Mouse (Mus musculus): Measurements from ENCODE around the gene Tspan5.

Gene Tspan5

DNA sequence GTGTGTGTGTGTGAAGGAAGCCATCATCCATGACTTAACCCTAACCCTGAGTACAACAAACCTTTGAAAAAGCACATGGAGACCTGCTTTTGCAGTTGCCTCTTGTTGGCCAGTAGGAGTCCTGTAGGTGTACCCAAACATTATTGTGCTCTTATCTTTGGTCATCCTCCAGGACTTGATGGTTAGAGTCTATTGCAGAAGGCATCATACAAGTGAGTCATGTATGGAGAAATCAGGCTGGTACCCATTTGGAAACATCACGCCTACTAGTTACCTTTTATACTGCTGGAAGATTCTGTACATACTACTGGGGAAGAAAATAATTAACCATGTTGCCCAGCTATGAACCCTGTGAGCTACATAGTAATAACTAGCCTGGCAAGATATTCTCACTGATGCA is 103.8 kb downstream of the Tspan5 start:
- DNase-seq (ENCODE audit: low spot score in 2 of 2): no peak

GRCm38 (mm10) chr3:138847809-138848208 is 105.8 kb downstream of the Tspan5 start:
- DNase-seq (ENCODE audit: low spot score in 2 of 2): no peak

- no peak for DNase-seq (ENCODE audit: low spot score in 2 of 2)
Measured at GRCm38 (mm10) chr3:138849755-138850301, 107.8 kb downstream of the Tspan5 start.

GRCm38 (mm10) chr3:138851876-138852275 is 109.9 kb downstream of the Tspan5 start:
- DNase-seq (ENCODE audit: low spot score in 2 of 2): no peak

DNA sequence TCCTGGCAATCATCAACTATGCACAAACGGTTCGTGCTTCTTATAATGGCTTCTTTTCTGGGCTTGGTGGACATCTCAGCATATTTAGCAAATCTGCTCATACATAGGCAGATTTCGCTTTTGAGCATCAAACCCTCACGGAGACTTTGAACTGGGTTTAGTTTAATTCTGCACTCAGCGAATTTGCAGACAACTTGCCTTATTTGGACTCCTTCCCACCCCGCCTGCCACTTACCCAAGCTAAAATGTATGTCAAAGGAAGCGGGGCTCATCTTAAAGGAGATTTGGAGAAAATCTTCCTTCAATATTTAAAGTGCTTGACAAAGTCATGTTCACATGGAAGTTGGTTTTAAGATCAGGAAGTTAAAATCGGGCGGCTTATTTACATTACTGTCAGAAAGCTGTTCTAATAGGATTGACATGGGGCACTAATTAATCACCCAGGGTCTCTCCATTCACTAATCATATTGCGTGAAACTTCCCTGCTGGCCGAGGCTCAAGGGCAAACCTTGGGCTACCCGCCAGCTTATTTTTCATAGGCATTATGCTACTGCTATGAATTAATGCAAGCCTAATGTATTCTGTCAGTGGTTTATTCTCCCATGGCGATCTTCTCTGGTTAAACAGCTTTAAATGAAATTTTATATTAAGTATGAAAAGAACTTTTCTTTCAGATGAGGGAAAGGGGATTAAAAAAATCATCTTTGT is 111.1 kb downstream of the Tspan5 start:
- DNase-seq (ENCODE audit: low spot score in 2 of 2): no peak

GRCm38 (mm10) chr3:138853996-138854836 is 112.2 kb downstream of the Tspan5 start:
- DNase-seq (ENCODE audit: low spot score in 2 of 2): no peak

GRCm38 (mm10) chr3:138855387-138855786 is 113.4 kb downstream of the Tspan5 start:
- no peak for DNase-seq (ENCODE audit: low spot score in 2 of 2)

- no peak for DNase-seq (ENCODE audit: low spot score in 2 of 2)
Measured at GRCm38 (mm10) chr3:138856946-138857345, 115.0 kb downstream of the Tspan5 start.

DNA sequence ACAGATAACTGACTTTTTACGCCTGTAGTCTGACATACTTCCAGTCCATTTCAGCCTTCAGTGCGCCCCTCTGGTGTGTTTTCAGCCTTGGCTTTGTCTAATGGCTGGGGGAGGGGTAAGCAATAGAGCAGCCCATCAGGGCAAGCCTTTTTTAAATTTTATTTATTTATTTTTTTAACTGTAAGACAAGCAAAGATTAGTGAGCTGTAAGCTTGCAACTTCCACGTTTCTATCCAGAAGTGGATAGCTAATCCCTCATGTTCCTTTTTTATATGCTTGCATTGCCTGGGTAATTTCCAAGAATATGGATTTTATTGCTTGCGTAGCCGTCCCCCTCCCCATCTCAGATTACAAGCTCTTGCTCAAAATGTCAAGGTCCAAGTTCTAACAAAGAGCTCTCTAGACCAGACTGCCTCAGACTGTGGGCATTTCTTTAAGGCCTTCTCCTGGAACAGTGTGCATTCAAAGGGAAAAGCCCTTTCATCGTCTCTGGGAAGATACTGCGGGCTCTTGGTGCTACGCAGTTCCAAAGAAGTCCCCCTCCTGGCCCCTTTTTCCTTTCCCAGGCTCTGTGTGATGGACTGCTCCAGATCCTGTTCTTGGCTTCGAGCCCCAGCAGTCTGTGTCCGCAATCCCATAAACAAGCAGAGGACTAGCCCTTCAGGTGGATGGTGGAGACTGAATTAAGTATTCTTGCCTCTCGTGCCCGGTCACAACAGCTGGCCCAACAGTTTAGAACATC is 116.0 kb downstream of the Tspan5 start:
- DNase-seq (ENCODE audit: low spot score in 2 of 2): no peak

DNA sequence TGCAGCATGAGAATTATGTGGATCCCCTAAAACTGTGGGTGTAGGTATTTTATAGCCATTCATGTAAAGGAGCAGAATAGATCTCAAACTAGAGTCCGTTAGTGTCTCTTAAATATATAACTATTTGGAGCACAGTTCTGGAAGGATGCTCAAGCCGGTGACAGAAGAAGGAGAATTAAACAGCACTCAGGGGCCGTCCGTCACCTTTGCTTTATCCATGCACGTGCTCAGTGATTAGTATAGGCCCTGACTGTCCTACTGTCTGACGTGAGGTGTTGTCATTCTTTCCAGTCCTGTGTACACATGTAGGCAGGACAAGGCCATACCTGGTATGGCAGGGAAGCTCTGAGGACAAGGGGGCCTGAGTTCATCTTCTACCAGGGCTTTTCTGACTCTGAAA is 116.7 kb downstream of the Tspan5 start:
- no peak for DNase-seq (ENCODE audit: low spot score in 2 of 2)

DNA sequence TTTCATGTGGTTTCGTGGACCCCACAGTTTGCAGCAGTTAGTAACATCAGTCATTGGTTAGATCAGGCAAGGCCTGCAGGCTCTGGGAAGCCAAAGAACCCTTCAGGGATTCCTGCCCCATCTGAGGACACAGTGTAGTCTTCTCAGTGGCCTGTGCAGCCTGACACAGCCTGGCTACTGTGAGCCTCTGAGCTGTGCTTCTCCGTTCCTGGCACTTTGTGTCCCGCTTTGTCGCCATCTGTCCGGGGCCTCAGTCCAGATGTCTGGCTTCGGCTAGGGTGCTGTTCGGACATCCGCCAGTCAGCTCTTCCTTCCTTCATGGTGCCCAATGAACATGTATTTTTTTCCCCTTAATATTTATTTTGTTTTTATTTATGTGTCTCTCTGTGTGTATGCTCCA is 117.2 kb downstream of the Tspan5 start:
- DNase-seq (ENCODE audit: low spot score in 2 of 2): no peak

GRCm38 (mm10) chr3:138859666-138860065 is 117.7 kb downstream of the Tspan5 start:
- no peak for DNase-seq (ENCODE audit: low spot score in 2 of 2)

- no peak for DNase-seq (ENCODE audit: low spot score in 2 of 2)
Measured at GRCm38 (mm10) chr3:138860257-138860760, 118.3 kb downstream of the Tspan5 start.

DNA sequence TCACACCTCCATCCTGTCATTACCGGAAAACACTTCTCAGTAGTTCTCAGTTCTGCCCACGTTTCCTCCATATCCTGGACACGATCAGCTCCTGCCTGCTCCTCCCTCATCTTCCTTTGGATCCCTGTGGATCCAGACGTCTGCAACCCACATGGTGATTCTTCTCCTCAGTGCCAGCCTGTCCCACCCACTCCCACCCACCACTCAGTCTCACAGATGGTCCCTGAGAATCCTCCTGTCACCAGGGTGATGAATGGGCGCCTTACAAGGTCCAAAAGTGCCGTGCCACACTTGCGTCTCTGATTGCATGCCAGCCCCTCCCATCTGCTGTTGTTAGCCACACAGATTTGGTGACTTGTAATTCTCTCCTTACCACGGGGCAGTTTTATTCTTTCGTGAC is 119.0 kb downstream of the Tspan5 start:
- DNase-seq (ENCODE audit: low spot score in 2 of 2): no peak

- no peak for DNase-seq (ENCODE audit: low spot score in 2 of 2)
Measured at GRCm38 (mm10) chr3:138861589-138861988, 119.6 kb downstream of the Tspan5 start.

- no peak for DNase-seq (ENCODE audit: low spot score in 2 of 2)
Measured at GRCm38 (mm10) chr3:138864166-138864648, 122.2 kb downstream of the Tspan5 start.

DNA sequence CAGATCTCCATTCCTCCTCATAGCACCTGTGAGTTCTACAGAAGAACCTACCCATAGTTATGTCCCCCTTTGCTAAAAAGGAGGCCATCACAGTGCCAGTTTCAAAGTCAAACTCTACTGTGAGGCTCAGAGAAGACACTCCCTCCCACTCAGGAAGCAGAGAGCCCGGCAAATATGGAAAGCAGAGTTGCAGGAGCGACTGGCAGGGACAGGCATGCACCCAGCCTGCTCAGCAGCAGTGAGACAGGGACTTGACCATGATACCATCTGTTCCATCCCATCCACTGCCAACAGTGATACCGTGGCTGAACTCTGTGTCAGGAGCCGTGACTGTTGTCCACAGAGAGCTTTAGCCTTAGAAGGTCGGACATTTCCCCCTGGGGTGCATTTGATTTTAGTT is 123.3 kb downstream of the Tspan5 start:
- DNase-seq (ENCODE audit: low spot score in 2 of 2): no peak

- no peak for DNase-seq (ENCODE audit: low spot score in 2 of 2)
Measured at GRCm38 (mm10) chr3:138867149-138867848, 125.3 kb downstream of the Tspan5 start.

DNA sequence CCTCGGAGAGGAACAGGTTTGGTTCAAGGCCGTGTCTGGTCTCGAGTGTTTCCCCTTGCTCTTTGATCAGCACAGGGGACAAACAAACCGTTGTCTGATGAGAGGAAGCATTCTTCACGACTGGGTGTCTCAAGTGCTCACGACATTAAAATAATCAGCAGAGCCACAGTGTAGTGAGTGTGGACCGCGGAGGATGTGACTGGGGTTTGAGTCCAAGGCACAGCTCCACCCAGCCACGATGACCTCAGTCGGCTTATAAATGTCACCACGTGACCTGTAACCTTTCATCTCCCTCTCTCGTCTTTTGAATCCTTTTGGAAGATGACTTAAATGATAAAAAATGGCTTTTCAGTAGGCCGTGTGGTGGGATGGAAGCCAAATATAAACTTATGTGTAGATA is 126.4 kb downstream of the Tspan5 start:
- DNase-seq (ENCODE audit: low spot score in 2 of 2): no peak

GRCm38 (mm10) chr3:138875282-138875681 is 133.3 kb downstream of the Tspan5 start:
- DNase-seq (ENCODE audit: low spot score in 2 of 2): no peak

DNA sequence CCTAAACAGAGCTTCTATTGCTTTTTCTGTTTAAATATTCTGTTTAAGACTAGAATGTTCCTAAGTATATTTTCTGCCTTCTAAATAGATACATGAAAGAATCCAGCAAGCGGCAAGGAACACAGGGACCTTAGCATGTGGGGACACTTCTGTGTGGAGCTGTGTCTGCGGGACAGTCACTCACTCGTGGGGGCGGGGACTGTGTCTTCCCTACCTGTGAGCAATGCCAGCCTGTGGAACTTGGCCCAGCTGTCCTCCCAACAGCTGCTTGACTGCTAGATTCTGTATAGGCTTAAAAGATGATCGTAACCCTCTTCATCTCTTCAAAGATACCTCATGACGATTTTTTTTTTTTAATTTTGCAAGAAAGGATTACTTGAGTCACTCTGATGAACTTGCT is 133.9 kb downstream of the Tspan5 start:
- DNase-seq (ENCODE audit: low spot score in 2 of 2): no peak

All from heart, adult 9 months (tissue).